Mouse (Mus musculus) right cerebral cortex, postnatal 25 days (tissue): Measurements from ENCODE around the gene Hfe.
A peak's percentile ranks its signal among the peaks of the same experiment; 100 is the strongest.
"Not testable (repeated sequence)": the region's sequence is repeated elsewhere in the genome, so short reads cannot be mapped to it uniquely, and the experiment has no call there.

Experiments used
- DNase-seq: peaks from one replicate; pipeline ENCODE4 v3.0.0; 2022

The Hfe gene

GRCm38 (mm10) chr13:23743963-23744362 is 33.3 kb upstream of the Hfe start:
- no peak for DNase-seq

- no peak for DNase-seq
These were observed 32.6 kb upstream of the Hfe start for GRCm38 (mm10) chr13:23743215-23743614.

GRCm38 (mm10) chr13:23742007-23742406 is 31.4 kb upstream of the Hfe start:
- no peak for DNase-seq

GRCm38 (mm10) chr13:23740910-23741309 is 30.3 kb upstream of the Hfe start:
- DNase-seq = no peak

GRCm38 (mm10) chr13:23740256-23740840 is 29.7 kb upstream of the Hfe start:
- no peak for DNase-seq

GRCm38 (mm10) chr13:23739922-23740252 is 29.2 kb upstream of the Hfe start:
- no peak for DNase-seq

- peak; percentile 89 for DNase-seq
These were observed 28.6 kb upstream of the Hfe start for GRCm38 (mm10) chr13:23739069-23739921.

- peak; percentile 90 for DNase-seq
These were observed 28.0 kb upstream of the Hfe start, which contains the start of gene Hist1h1c for GRCm38 (mm10) chr13:23738677-23739068. Gene Hist1h1c, plus strand, starts transcription at chr13:23738808.

GRCm38 (mm10) chr13:23738041-23738440 is 27.4 kb upstream of the Hfe start:
- no peak for DNase-seq

- no peak for DNase-seq
These were observed 26.4 kb upstream of the Hfe start for GRCm38 (mm10) chr13:23737091-23737490.

- DNase-seq = no peak
These were observed 21.6 kb upstream of the Hfe start for GRCm38 (mm10) chr13:23732156-23732804.

- no peak for DNase-seq
These were observed 19.8 kb upstream of the Hfe start for GRCm38 (mm10) chr13:23730479-23730878.

- no peak for DNase-seq
These were observed 19.1 kb upstream of the Hfe start for GRCm38 (mm10) chr13:23729706-23730105.

- no peak for DNase-seq
These were observed 18.5 kb upstream of the Hfe start for GRCm38 (mm10) chr13:23729192-23729525.

- DNase-seq = no peak
These were observed 18.0 kb upstream of the Hfe start for GRCm38 (mm10) chr13:23728472-23729191.

- DNase-seq = no peak
These were observed 14.6 kb upstream of the Hfe start for GRCm38 (mm10) chr13:23725213-23725612.

- DNase-seq = no peak
These were observed 13.6 kb upstream of the Hfe start for GRCm38 (mm10) chr13:23724239-23724638.

GRCm38 (mm10) chr13:23717593-23718245 is 7.1 kb upstream of the Hfe start:
- DNase-seq = not testable (repeated sequence)

GRCm38 (mm10) chr13:23717176-23717575 is 6.5 kb upstream of the Hfe start:
- DNase-seq = no peak

- DNase-seq = no peak
These were observed 5.8 kb upstream of the Hfe start for GRCm38 (mm10) chr13:23716261-23717042.

- DNase-seq = no peak
These were observed 810 bp downstream of the Hfe start for GRCm38 (mm10) chr13:23709714-23710373.

- no peak for DNase-seq
These were observed 2.0 kb downstream of the Hfe start for GRCm38 (mm10) chr13:23708654-23709053.
